Mouse (Mus musculus): ENCODE results near the gene Ythdf1.

Gene Ythdf1

GRCm38 (mm10) chr2:180920810-180921400 lies at the start of gene Ythdf1:
Gene Ythdf1, minus strand, starts transcription at chr2:180920949.
- peak; percentile 89 for ATAC-seq (ENCODE audit: low TSS enrichment)

GRCm38 (mm10) chr2:180967010-180967763 lies 46.4 kb upstream of the Ythdf1 start, which contains the start of gene Arfgap1:
Gene Arfgap1, plus strand, starts transcription at chr2:180967225.
- ATAC-seq (ENCODE audit: low TSS enrichment) = peak; percentile 92

- peak; percentile 38; the same call in 1 of the 2 replicates for ATAC-seq (ENCODE audit: low TSS enrichment)
Observed at GRCm38 (mm10) chr2:180966092-180966882, 45.5 kb upstream of the Ythdf1 start.

GRCm38 (mm10) chr2:180963956-180964355 lies 43.2 kb upstream of the Ythdf1 start:
- ATAC-seq (ENCODE audit: low TSS enrichment) = peak; percentile 56; the same call in 1 of the 2 replicates

GRCm38 (mm10) chr2:180962616-180963308 lies 42.0 kb upstream of the Ythdf1 start:
- no peak for ATAC-seq (ENCODE audit: low TSS enrichment)

- no peak for ATAC-seq (ENCODE audit: low TSS enrichment)
Observed at GRCm38 (mm10) chr2:180960187-180960586, 39.4 kb upstream of the Ythdf1 start.

GRCm38 (mm10) chr2:180959605-180960004 lies 38.9 kb upstream of the Ythdf1 start:
- ATAC-seq (ENCODE audit: low TSS enrichment) = no peak

- peak; percentile 74 for ATAC-seq (ENCODE audit: low TSS enrichment)
Observed at GRCm38 (mm10) chr2:180954061-180955047, 33.6 kb upstream of the Ythdf1 start, which contains the start of gene Nkain4. Gene Nkain4, minus strand, starts transcription at chr2:180954699.

GRCm38 (mm10) chr2:180953638-180954037 lies 32.9 kb upstream of the Ythdf1 start:
- ATAC-seq (ENCODE audit: low TSS enrichment) = no peak

GRCm38 (mm10) chr2:180952731-180953171 lies 32.0 kb upstream of the Ythdf1 start:
- 0 out of 2 replicates have a peak, but pooled peaks have one; percentile 19 for ATAC-seq (ENCODE audit: low TSS enrichment)

GRCm38 (mm10) chr2:180949947-180950346 lies 29.2 kb upstream of the Ythdf1 start:
- no peak for ATAC-seq (ENCODE audit: low TSS enrichment)

- ATAC-seq (ENCODE audit: low TSS enrichment) = no peak
Observed at GRCm38 (mm10) chr2:180941869-180942268, 21.1 kb upstream of the Ythdf1 start.

- no peak for ATAC-seq (ENCODE audit: low TSS enrichment)
Observed at GRCm38 (mm10) chr2:180940187-180940586, 19.4 kb upstream of the Ythdf1 start.

GRCm38 (mm10) chr2:180932418-180932817 lies 11.7 kb upstream of the Ythdf1 start:
- ATAC-seq (ENCODE audit: low TSS enrichment) = no peak

- no peak for ATAC-seq (ENCODE audit: low TSS enrichment)
Observed at GRCm38 (mm10) chr2:180928723-180929122, 8.0 kb upstream of the Ythdf1 start, which contains the start of gene Birc7. Gene Birc7, plus strand, starts transcription at chr2:180929023.

- ATAC-seq (ENCODE audit: low TSS enrichment) = 0 out of 2 replicates have a peak, but pooled peaks have one; percentile 35
Observed at GRCm38 (mm10) chr2:180925176-180925575, 4.4 kb upstream of the Ythdf1 start.

- ATAC-seq (ENCODE audit: low TSS enrichment) = no peak
Observed at GRCm38 (mm10) chr2:180922739-180923138, 2.0 kb upstream of the Ythdf1 start.

GRCm38 (mm10) chr2:180919913-180920809 lies 588 bp downstream of the Ythdf1 start:
- 0 out of 2 replicates have a peak, but pooled peaks have one; percentile 5 for ATAC-seq (ENCODE audit: low TSS enrichment)

- no peak for ATAC-seq (ENCODE audit: low TSS enrichment)
Observed at GRCm38 (mm10) chr2:180915886-180916433, 4.8 kb downstream of the Ythdf1 start.

Measured in frontal cortex, adult (tissue).